Mouse (Mus musculus): ENCODE data around the gene Pias1. TPM values are rescaled to one million over a fixed set of nuclear protein-coding genes. Genes with fewer than 3 reads are reported as not detected.

The Pias1 gene
- polyA plus RNA-seq (2016; fragmentation: Nextera tagmentation; extraction: Ambion mirVana): 40.8 and 43.8 TPM in 2 replicates

DNA sequence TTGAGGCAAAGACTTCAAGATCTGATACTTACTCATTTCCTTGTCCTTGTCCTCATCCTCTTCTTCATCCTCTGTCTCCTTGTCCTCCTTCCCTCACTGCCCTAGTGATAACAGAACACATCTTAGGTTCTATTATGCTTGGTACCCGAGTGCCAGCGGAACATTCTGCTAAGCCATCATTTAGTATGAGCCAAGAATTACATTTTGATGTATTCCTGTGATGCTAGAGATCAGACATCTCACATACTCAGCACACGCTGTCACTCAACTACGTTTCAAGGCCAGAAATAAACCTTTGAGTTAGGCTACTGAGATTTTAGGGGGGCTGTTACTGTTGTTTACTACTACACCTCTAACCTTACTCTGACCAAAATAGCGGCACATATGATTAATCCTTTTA is at the start of gene Pias1:
TSS of gene Pias1 (minus strand) at position 101 of the 400 bp plus-strand sequence.
- no peaks in the 10 kb centered on the region for H3K36me3 ChIP-seq
- H3K9me3 ChIP-seq: no peaks in the 10 kb centered on the region
- no peak for DNase-seq (ENCODE audit: low spot score)
- no peaks in the 10 kb centered on the region for H3K27me3 ChIP-seq (ENCODE audit: insufficient read depth, poor library complexity, severe bottlenecking)
- H3K4me1 ChIP-seq: no peaks in the 10 kb centered on the region
- WGBS: 79% methylated on average over 5 of the region's 5 CpGs
- no peak within 1 kb of the TSS for H3K4me3 ChIP-seq
- no peak within 1 kb of the TSS for H3K27ac ChIP-seq

GRCm38 (mm10) chr9:63035431-63035830 is 47.7 kb upstream of the Pias1 start:
- Histone ChIP-seq H3K9me3 (no peaks in the 10 kb centered on the region), H3K36me3 (no peaks in the 10 kb centered on the region), H3K27me3 (ENCODE audit: insufficient read depth, poor library complexity, severe bottlenecking) (peaks cover 9% of the 10 kb centered on the region; the same call in 1 of the 2 replicates), H3K27ac (no peak overlapping the region), H3K4me1 (no peaks in the 10 kb centered on the region), H3K4me3 (no peak overlapping the region)
- no peak for DNase-seq (ENCODE audit: low spot score)
- WGBS: 79% methylated on average over 2 of the region's 2 CpGs

DNA sequence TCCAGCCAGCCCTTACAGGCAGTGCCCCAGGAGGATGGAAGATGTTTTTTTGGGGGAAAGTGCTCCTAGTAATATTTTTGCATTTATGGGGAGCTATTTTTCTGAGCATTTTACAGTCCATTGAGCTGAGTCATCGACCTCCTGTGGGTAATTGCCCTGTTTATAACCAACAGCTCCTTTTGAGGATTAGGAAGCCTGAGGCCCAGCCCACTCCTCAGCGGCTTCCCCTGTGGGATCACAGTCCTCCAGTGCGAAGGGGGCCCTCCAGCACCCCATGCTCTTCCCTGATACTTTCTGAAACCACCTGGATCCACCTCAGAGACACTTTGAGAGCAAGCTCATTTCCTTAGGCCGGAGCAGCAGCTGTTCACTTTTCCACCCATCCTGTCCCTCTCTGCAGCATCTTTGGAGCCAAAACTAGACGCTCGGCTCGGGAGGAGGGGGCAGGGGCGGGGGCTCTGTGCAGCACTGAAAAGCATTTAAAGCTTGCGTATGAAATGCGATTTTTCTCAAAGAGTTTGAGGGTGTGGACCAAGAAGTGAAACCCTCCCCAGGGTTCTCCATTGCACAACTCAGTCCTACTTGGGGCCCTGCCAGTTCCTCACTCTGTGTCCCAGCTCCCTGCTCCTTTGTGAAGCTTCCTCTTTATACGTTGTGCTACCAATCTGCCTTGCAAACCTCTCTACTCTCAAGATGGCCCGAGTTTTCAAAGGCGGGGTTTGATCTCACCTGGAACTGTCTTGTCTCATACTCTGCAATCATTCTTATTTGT is 43.5 kb upstream of the Pias1 start:
- no peak for DNase-seq (ENCODE audit: low spot score)
- 68% methylated on average over 13 of the region's 13 CpGs for WGBS
- Histone ChIP-seq H3K27me3 (ENCODE audit: insufficient read depth, poor library complexity, severe bottlenecking) (peaks cover 4% of the 10 kb centered on the region; the same call in 1 of the 2 replicates), H3K36me3 (no peaks in the 10 kb centered on the region), H3K27ac (no peak overlapping the region), H3K9me3 (no peaks in the 10 kb centered on the region), H3K4me1 (no peaks in the 10 kb centered on the region), H3K4me3 (no peak overlapping the region)

DNA sequence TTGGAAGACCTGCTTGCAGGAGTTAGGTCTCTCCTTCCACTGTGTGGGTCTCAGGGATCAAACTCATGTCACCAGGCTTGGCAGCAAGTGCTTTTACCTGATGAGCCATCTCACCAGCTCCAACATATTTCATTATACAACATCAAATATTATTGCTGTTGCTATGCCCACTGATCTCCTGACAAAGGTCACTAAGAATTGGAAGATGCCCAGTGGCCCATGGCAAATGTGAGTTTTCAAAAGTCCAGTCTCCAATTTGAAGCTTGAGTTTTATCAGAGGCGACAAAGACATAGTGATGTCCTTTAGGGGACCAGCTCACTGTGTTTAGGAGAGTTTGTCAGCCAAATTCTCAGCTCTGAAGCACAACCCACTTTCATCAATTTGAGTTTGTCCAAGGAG is 34.8 kb upstream of the Pias1 start:
- H3K36me3 ChIP-seq: no peaks in the 10 kb centered on the region
- no peaks in the 10 kb centered on the region for H3K27me3 ChIP-seq (ENCODE audit: insufficient read depth, poor library complexity, severe bottlenecking)
- no peak overlapping the region for H3K4me3 ChIP-seq
- DNase-seq (ENCODE audit: low spot score): peak; percentile 0
- H3K4me1 ChIP-seq: no peaks in the 10 kb centered on the region
- no peak overlapping the region for H3K27ac ChIP-seq
- no peaks in the 10 kb centered on the region for H3K9me3 ChIP-seq
- 83% methylated on average over 1 of the region's 1 CpGs for WGBS

DNA sequence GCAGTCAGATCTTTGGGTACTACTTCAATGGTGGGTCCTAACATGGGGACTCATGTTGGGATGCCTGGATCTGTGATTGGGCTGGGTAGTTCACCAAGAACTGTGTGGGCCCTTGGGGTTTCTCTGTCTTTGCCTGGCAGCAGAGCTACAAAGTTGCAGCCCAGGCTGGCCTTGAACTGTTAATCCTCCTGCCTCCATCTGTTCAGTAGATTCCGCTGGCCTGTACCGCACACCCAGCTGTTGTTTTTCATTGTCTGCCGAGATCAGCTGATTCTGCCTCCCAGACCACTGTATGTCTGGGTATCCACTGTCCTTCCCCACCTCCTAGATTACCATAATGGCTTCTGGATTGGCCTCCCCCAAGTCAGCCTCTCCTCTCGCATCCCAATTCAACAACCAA is 19.6 kb upstream of the Pias1 start:
- Histone ChIP-seq H3K27ac (no peak overlapping the region), H3K4me1 (no peaks in the 10 kb centered on the region), H3K4me3 (no peak overlapping the region), H3K36me3 (no peaks in the 10 kb centered on the region), H3K9me3 (no peaks in the 10 kb centered on the region), H3K27me3 (ENCODE audit: insufficient read depth, poor library complexity, severe bottlenecking) (no peaks in the 10 kb centered on the region)
- WGBS: 88% methylated on average over 4 of the region's 4 CpGs
- no peak for DNase-seq (ENCODE audit: low spot score)

DNA sequence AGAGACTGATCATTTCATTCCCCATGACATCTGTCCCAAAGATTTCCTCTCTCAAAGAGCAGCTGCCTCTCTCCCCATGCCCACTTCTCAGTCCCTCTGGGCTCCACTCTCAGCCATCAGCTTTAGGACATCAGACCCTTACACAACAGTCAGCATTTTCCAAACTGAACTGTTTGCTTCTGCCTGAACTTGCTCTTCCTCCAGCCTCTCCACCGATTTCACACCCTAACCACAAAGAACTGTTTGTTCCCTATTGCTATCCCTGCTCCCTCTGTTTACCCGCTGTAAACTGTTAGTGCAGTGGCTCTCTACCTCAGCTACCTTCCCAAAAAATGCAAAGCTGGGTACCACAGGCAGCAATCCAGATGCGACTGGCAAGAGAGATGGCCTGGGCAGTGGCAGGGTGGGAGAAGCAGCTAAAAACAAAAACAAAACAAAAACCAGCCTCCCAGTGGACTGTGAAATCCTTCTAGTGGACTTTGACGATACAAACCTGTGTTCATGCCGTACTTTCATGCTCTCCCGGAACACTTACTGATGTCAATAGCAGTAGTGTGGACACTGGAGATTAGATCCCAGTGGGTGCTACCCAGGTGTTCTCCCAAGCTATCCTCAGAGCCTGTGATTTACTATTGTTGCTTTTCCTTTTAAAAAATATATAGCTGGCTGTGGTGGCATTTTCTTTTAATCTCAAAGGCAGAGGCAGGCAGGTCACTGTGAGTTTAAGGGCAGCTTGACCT is 18.5 kb upstream of the Pias1 start:
- Histone ChIP-seq H3K4me3 (no peak overlapping the region), H3K4me1 (no peaks in the 10 kb centered on the region), H3K27me3 (ENCODE audit: insufficient read depth, poor library complexity, severe bottlenecking) (no peaks in the 10 kb centered on the region), H3K9me3 (no peaks in the 10 kb centered on the region), H3K36me3 (no peaks in the 10 kb centered on the region), H3K27ac (no peak overlapping the region)
- DNase-seq (ENCODE audit: low spot score): no peak
- 74% methylated on average over 6 of the region's 6 CpGs for WGBS

DNA sequence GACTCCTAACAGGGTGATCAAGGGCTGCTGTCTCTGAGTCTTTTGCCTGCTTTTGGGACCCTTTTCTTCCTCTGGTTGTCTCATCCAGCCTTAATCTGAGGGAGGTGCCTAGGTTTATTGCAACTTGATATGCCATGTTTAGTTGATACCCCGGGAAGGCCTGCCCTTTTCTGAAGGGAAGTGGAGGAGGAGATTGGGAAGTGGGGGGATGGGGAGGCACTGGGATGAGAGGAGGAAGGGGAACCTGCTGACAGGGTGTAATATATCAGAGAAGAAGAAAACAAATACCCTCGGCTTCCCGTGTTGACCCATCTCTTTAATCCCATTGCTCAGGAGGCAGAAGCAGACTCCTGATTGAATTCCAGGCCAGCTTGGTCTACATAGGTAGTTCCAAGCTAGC is 10.8 kb upstream of the Pias1 start:
- Histone ChIP-seq H3K27me3 (ENCODE audit: insufficient read depth, poor library complexity, severe bottlenecking) (no peaks in the 10 kb centered on the region), H3K4me3 (no peak overlapping the region), H3K4me1 (no peaks in the 10 kb centered on the region), H3K9me3 (no peaks in the 10 kb centered on the region), H3K36me3 (no peaks in the 10 kb centered on the region), H3K27ac (no peak overlapping the region)
- 47% methylated on average over 3 of the region's 3 CpGs for WGBS
- DNase-seq (ENCODE audit: low spot score): no peak

DNA sequence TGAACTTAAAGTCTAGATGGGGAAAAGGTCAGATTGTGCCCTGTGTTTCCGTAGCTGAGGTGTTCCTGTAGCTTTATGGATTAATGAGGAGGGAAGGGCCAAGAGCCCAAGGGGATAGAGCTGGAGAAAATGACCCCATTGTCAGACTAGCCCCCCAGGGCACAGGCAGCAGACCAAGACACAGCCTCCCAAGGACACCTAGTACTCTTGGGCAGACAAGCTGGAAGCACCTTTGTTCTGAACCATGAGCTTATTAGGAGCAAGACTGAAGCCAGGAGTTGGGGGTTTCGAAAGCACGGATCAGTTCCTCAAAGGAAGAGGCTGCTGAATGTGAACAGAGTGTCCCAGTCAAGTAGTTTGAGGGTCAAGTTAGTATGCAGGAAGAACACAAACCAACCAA is 9.9 kb upstream of the Pias1 start:
- H3K27ac ChIP-seq: no peak overlapping the region
- no peaks in the 10 kb centered on the region for H3K27me3 ChIP-seq (ENCODE audit: insufficient read depth, poor library complexity, severe bottlenecking)
- DNase-seq (ENCODE audit: low spot score): no peak
- no peaks in the 10 kb centered on the region for H3K36me3 ChIP-seq
- H3K9me3 ChIP-seq: no peaks in the 10 kb centered on the region
- no peaks in the 10 kb centered on the region for H3K4me1 ChIP-seq
- WGBS: 87% methylated on average over 3 of the region's 3 CpGs
- H3K4me3 ChIP-seq: no peak overlapping the region

DNA sequence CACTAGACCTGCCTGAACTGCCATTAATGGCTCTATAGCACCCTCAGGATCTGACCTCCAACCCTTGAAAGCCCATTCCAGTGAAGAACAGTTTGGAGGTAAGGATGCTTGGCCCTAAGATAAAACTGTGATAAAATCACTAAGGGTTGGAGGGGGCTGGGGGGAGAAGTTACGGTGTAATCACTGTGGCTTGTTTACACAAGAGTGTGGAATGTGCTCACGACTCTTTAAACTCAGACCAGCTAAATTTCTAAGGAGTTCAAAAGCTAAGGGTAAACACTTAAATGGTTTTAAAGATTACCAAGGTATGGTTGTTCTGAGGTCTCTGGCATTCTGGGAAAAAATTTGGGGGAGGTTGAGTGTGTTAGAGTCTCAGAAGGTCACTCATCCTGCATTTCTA is 7.5 kb upstream of the Pias1 start:
- H3K27me3 ChIP-seq (ENCODE audit: insufficient read depth, poor library complexity, severe bottlenecking): no peaks in the 10 kb centered on the region
- H3K4me1 ChIP-seq: no peaks in the 10 kb centered on the region
- no peaks in the 10 kb centered on the region for H3K36me3 ChIP-seq
- WGBS: 11% methylated on average over 2 of the region's 2 CpGs
- no peaks in the 10 kb centered on the region for H3K9me3 ChIP-seq
- H3K27ac ChIP-seq: no peak overlapping the region
- DNase-seq (ENCODE audit: low spot score): no peak
- no peak overlapping the region for H3K4me3 ChIP-seq

DNA sequence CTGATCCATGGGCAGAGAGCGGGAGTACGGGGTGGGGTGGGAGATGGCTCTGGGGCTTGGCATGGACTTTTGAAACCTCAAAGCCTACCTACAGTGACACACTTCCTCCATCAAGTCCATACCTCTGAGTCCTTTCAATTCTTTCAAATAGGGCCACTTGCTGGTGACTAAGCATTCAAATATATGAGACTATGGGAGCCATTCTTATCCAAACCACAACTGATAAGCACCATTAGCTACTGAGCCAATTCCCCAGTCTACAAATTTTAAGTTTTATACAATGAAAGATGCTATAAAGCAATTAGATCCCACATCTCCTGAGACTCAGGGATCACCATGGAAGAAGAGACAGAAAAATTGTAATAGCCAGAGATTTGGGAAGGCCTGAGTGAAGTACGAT is 2.4 kb upstream of the Pias1 start:
- no peak overlapping the region for H3K27ac ChIP-seq
- no peak overlapping the region for H3K4me3 ChIP-seq
- no peaks in the 10 kb centered on the region for H3K27me3 ChIP-seq (ENCODE audit: insufficient read depth, poor library complexity, severe bottlenecking)
- no peaks in the 10 kb centered on the region for H3K36me3 ChIP-seq
- no peaks in the 10 kb centered on the region for H3K9me3 ChIP-seq
- H3K4me1 ChIP-seq: no peaks in the 10 kb centered on the region
- DNase-seq (ENCODE audit: low spot score): no peak
- WGBS: 94% methylated on average over 3 of the region's 3 CpGs

DNA sequence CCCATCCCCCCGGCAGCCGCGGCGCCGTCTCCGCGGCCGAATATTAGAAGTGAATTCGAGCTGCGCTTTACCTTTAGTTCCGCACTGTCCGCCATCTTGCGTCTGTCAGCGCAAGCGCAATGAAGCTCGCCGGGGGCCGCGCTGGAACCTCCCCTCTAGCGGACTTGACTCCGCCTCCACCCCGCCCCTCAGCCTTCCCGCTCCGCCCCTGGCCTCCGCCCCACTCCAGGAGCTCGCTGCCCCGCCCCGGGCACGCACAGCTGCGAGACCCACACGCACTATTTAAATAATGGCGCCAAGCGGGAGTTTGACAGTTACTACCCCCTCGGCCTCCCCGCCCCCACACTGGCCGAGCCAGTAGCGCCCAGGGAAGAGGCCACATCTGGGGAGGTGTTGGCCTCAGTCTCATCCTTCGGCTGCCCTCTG is 6.9 kb downstream of the Pias1 start:
- H3K27ac ChIP-seq: peak overlapping the region; percentile 96
- H3K4me3 ChIP-seq: peak overlapping the region; percentile 99
- peaks cover 26% of the 10 kb centered on the region for H3K4me1 ChIP-seq
- no peaks in the 10 kb centered on the region for H3K9me3 ChIP-seq
- peak; percentile 99 for DNase-seq (ENCODE audit: low spot score)
- no peaks in the 10 kb centered on the region for H3K27me3 ChIP-seq (ENCODE audit: insufficient read depth, poor library complexity, severe bottlenecking)
- WGBS: under 1% methylated on average over 38 of the region's 38 CpGs
- H3K36me3 ChIP-seq: no peaks in the 10 kb centered on the region

GRCm38 (mm10) chr9:62980162-62980776 is 7.5 kb downstream of the Pias1 start:
- Histone ChIP-seq H3K9me3 (no peaks in the 10 kb centered on the region), H3K4me3 (peak overlapping the region; percentile 99), H3K4me1 (peaks cover 26% of the 10 kb centered on the region), H3K27ac (peak overlapping the region; percentile 96), H3K36me3 (no peaks in the 10 kb centered on the region), H3K27me3 (ENCODE audit: insufficient read depth, poor library complexity, severe bottlenecking) (no peaks in the 10 kb centered on the region)
- under 1% methylated on average over 40 of the region's 63 CpGs for WGBS
- DNase-seq (ENCODE audit: low spot score): peak; percentile 89

Measured in heart, embryonic 10.5 days (tissue).